Mouse (Mus musculus) C2C12 (cell line): ENCODE measurements around the gene Dram1.

Experiments
- CEBPB ChIP-seq: IDR thresholded peaks from one replicate; pipeline ENCODE4 v1.6.1; 2011; ENCODE audit warnings: low read depth, mild to moderate bottlenecking, control low read depth, moderate library complexity
- CTCF ChIP-seq: IDR thresholded peaks from one replicate; pipeline ENCODE4 v1.5.1; 2011; ENCODE audit not compliant: control insufficient read depth, insufficient read depth, insufficient read length
- MYOD1 ChIP-seq: IDR thresholded peaks from one replicate; pipeline ENCODE4 v1.6.1; 2011; ENCODE audit warnings: low read depth; ENCODE audit not compliant: control insufficient read depth, insufficient read length
- MYOG ChIP-seq: IDR thresholded peaks from one replicate; pipeline ENCODE4 v1.6.1; 2011; ENCODE audit not compliant: control insufficient read depth, insufficient read length; ENCODE audit errors: extremely low read depth
- USF1 ChIP-seq: IDR thresholded peaks from one replicate; pipeline ENCODE4 v1.6.1; 2011; ENCODE audit warnings: low read depth, mild to moderate bottlenecking, control low read depth, moderate library complexity

- TF ChIP-seq CTCF (no peak), CEBPB (no peak), USF1 (no peak), MYOD1 (no peak), MYOG (no peak)
These were observed 11.4 kb upstream of the Dram1 start for GRCm38 (mm10) chr10:88390096-88390790.
